Mouse (Mus musculus) kidney, embryonic 16.5 days (tissue): ENCODE data around the gene Phf20. TPM values are rescaled to one million over a fixed set of nuclear protein-coding genes. Genes with fewer than 3 reads are reported as not detected.

Experiments used
- ATAC-seq: fragments of 200-750 bp; cut with Nextera tagmentation; 2 replicates; pipeline ENCODE4 v1.8.0; 2017; ENCODE audit warnings: moderate TSS enrichment; ENCODE audit not compliant: low FRiP score, low TSS enrichment
- H3K27ac ChIP-seq: fragments of 300-500 bp; sonication (generic); 2 replicates; pipeline ENCODE4 v1.5.1; 2014; ENCODE audit warnings: low read length
- H3K27me3 ChIP-seq: fragments of 300-500 bp; sonication (generic); 2 replicates; pipeline ENCODE4 v1.6.1; 2014; ENCODE audit warnings: low read length, control low read depth, mixed read lengths; ENCODE audit not compliant: insufficient read depth
- H3K36me3 ChIP-seq: fragments of 300-500 bp; sonication (generic); 2 replicates; pipeline ENCODE4 v1.6.1; 2014; ENCODE audit warnings: low read length, control low read depth, mixed read lengths; ENCODE audit not compliant: insufficient read depth
- H3K4me1 ChIP-seq: fragments of 300-500 bp; sonication (generic); 2 replicates; pipeline ENCODE4 v1.6.1; 2014; ENCODE audit warnings: low read length, control low read depth, mixed read lengths; ENCODE audit not compliant: insufficient read depth
- H3K4me2 ChIP-seq: fragments of 300-500 bp; sonication (generic); replicated peaks from 2 replicates; pipeline ENCODE4 v1.6.1; 2014; ENCODE audit warnings: low read depth, low read length
- H3K4me3 ChIP-seq: fragments of 300-500 bp; sonication (generic); 2 replicates; pipeline ENCODE4 v1.5.1; 2014; ENCODE audit warnings: mild to moderate bottlenecking, low read length
- H3K9ac ChIP-seq: fragments of 300-500 bp; sonication (generic); replicated peaks from 2 replicates; pipeline ENCODE4 v1.6.1; 2014; ENCODE audit warnings: low read length
- H3K9me3 ChIP-seq: fragments of 300-500 bp; sonication (generic); 2 replicates; pipeline ENCODE4 v1.6.1; 2016; ENCODE audit warnings: low read length, control low read depth
- WGBS: fragments of 180-500 bp; shearing (Covaris S2); extraction: QIAGEN DNeasy Blood & Tissue Kit; methylation state at CpG from one replicate; pipeline ENCODE4 v1.1.7; 2014; 5-methylcytosine and 5-hydroxymethylcytosine counted together
- polyA plus RNA-seq: library from polyadenylated mRNA; unstranded; fragments of >200 nt; fragmentation: Nextera tagmentation; extraction: Ambion mirVana; gene quantifications from 2 replicates; pipeline ENCODE4 v1.2.1, GENCODE M21; 2015

Gene Phf20
- polyA plus RNA-seq, 1 experiment from 2014 or later: 68.2 TPM

DNA sequence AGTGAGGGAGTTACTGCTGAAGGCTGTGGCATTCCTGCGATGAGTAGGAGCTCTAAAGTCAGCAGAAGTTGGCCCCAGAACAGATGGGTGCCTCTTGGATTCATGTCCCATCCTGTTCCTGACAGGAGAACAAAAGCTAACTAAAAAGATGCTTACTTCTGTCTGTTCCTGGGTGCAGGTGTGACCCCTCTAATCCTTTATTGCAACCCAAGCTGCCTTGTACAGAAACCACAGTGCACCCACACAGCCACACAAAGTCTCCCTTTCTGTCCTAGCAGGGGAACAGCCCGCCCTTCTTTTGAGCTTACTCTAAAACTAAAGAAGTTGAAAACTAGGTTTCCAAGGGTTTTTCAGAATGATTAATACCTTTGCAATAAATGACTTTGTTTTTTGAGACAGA is 92.0 kb downstream of the Phf20 start:
- no peak overlapping the region for H3K4me3 ChIP-seq
- H3K9me3 ChIP-seq: no peaks in the 10 kb centered on the region
- no peaks in the 10 kb centered on the region for H3K4me1 ChIP-seq
- no peaks in the 10 kb centered on the region for H3K27me3 ChIP-seq
- H3K27ac ChIP-seq: no peak overlapping the region
- H3K36me3 ChIP-seq: peaks cover 32% of the 10 kb centered on the region
- no peak overlapping the region for H3K9ac ChIP-seq
- WGBS: 92% methylated on average over 2 of the region's 2 CpGs
- ATAC-seq: no peak
- H3K4me2 ChIP-seq: no peak overlapping the region

GRCm38 (mm10) chr2:156289552-156290160 is 93.4 kb downstream of the Phf20 start:
- no peak overlapping the region for H3K4me2 ChIP-seq
- no peaks in the 10 kb centered on the region for H3K27me3 ChIP-seq
- no peaks in the 10 kb centered on the region for H3K4me1 ChIP-seq
- no peak overlapping the region for H3K27ac ChIP-seq
- no peak overlapping the region for H3K9ac ChIP-seq
- WGBS: 90% methylated on average over 2 of the region's 2 CpGs
- ATAC-seq: no peak
- H3K4me3 ChIP-seq: no peak overlapping the region
- H3K36me3 ChIP-seq: peaks cover 42% of the 10 kb centered on the region
- H3K9me3 ChIP-seq: no peaks in the 10 kb centered on the region

- Histone ChIP-seq H3K4me2 (no peak overlapping the region), H3K9ac (no peak overlapping the region), H3K36me3 (peaks cover 53% of the 10 kb centered on the region), H3K9me3 (no peaks in the 10 kb centered on the region), H3K27me3 (no peaks in the 10 kb centered on the region), H3K4me3 (no peak overlapping the region), H3K27ac (no peak overlapping the region), H3K4me1 (peaks cover 4% of the 10 kb centered on the region; the same call in 1 of the 2 replicates)
- ATAC-seq: no peak
- WGBS: 71% methylated on average over 1 of the region's 1 CpGs
These were observed 95.7 kb downstream of the Phf20 start for GRCm38 (mm10) chr2:156291998-156292397.

DNA sequence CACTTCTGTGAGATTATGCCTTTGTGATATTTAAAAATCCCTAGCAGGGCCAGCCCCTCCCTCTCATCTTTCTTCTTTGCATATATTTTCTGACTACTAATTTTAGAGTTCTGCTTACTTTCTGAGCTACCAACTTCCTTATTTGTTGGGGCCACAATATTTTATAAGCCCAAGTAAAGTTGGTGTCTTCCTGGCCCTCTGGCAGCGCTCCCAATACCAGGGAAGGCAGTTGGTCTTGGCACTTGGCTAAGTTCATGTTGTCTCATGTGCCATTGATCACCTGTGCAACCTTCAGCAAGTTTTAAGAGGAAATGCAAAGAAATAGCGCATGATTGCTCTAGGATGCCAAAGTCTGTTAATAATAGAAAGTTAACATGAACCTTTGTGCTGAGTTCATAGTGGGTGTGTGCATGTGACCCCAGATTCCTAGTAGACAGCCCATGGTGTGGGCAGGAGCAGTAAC is 99.4 kb downstream of the Phf20 start:
- Histone ChIP-seq H3K9me3 (no peaks in the 10 kb centered on the region), H3K27me3 (no peaks in the 10 kb centered on the region), H3K36me3 (peaks cover 46% of the 10 kb centered on the region), H3K4me2 (no peak overlapping the region), H3K4me3 (no peak overlapping the region), H3K9ac (no peak overlapping the region), H3K4me1 (peaks cover 12% of the 10 kb centered on the region; the same call in 1 of the 2 replicates), H3K27ac (peak overlapping the region; percentile 58)
- 82% methylated on average over 2 of the region's 2 CpGs for WGBS
- no peak for ATAC-seq

DNA sequence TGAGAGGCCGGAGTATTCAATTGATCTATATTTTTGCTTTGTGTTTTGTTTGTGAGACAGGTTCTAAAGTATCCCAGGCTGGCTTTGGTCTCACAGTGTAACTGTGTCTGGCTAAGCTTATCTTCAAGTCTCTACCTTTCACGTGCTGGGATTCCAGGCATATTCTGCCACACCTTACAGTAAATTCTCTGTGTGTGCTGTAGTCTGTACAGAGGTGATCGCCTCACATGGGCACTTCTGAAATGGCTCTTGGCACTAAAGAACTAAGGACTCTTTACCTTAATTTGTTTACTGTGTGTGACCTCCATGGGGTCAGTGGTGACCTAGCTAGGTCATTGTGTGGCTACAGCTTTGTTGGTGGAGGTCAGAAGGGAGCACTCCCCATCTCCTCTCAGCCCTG is 99.9 kb downstream of the Phf20 start:
- peaks cover 12% of the 10 kb centered on the region; the same call in 1 of the 2 replicates for H3K4me1 ChIP-seq
- H3K9ac ChIP-seq: no peak overlapping the region
- H3K4me2 ChIP-seq: no peak overlapping the region
- no peak for ATAC-seq
- H3K27me3 ChIP-seq: no peaks in the 10 kb centered on the region
- peaks cover 46% of the 10 kb centered on the region for H3K36me3 ChIP-seq
- no peak overlapping the region for H3K4me3 ChIP-seq
- H3K27ac ChIP-seq: peak overlapping the region; percentile 9; the same call in 1 of the 2 replicates
- no peaks in the 10 kb centered on the region for H3K9me3 ChIP-seq
- 90% methylated on average over 3 of the region's 3 CpGs for WGBS

DNA sequence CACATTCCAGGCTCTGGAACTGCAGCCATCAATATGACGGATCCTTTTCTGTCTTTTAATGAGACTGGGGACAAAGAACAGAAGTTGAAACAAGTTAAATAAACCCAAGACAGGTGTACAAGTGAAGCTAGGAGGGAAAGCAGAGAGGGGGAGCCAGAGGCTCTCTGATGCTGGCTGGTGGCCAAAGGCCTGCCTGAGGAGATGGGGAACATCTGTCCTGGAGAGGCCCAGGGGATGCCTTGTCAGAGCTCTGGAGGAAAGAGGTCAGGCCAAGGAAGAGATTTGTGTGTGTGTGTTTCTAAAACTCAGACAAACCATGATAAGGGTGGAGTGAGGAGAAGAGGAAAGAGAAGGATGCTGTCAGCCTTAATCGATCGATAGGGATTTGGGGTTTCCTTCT is 101.4 kb downstream of the Phf20 start:
- Histone ChIP-seq H3K36me3 (peaks cover 46% of the 10 kb centered on the region), H3K27me3 (no peaks in the 10 kb centered on the region), H3K27ac (peak overlapping the region; percentile 5; the same call in 1 of the 2 replicates), H3K4me3 (no peak overlapping the region), H3K4me2 (no peak overlapping the region), H3K9me3 (no peaks in the 10 kb centered on the region), H3K4me1 (peaks cover 12% of the 10 kb centered on the region; the same call in 1 of the 2 replicates), H3K9ac (no peak overlapping the region)
- 58% methylated on average over 3 of the region's 3 CpGs for WGBS
- ATAC-seq: peak; percentile 86

- Histone ChIP-seq H3K4me2 (no peak overlapping the region), H3K27me3 (no peaks in the 10 kb centered on the region), H3K36me3 (peaks cover 44% of the 10 kb centered on the region), H3K9me3 (no peaks in the 10 kb centered on the region), H3K9ac (no peak overlapping the region), H3K4me3 (no peak overlapping the region), H3K27ac (0 out of 2 replicates have a peak overlapping the region, but pooled peaks have one; percentile 5), H3K4me1 (peaks cover 12% of the 10 kb centered on the region; the same call in 1 of the 2 replicates)
- no peak for ATAC-seq
- WGBS: 73% methylated on average over 7 of the region's 7 CpGs
These were observed 102.2 kb downstream of the Phf20 start for GRCm38 (mm10) chr2:156298458-156298857.

DNA sequence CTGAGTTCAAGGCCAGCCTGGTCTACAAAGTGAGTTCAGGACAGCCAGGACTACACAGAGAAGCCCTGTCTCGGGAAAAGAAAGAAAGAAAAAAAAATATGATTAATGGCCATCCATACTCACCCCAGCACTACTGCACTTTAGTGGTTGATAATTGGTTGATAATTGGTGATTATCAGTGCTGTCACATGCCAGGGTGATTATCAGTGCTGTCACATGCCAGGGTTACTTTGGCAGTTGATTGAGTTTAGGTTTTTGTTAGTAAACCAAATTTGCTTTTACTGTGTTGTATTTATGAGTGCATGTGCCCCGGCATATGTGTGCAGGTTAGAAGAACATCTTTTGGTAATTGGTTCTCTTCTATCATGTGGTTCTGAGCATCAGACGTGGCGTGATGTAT is 105.8 kb downstream of the Phf20 start:
- H3K9me3 ChIP-seq: no peaks in the 10 kb centered on the region
- H3K4me1 ChIP-seq: peaks cover 8% of the 10 kb centered on the region; the same call in 1 of the 2 replicates
- WGBS: 88% methylated on average over 4 of the region's 4 CpGs
- no peak overlapping the region for H3K27ac ChIP-seq
- H3K4me3 ChIP-seq: no peak overlapping the region
- no peak overlapping the region for H3K4me2 ChIP-seq
- peaks cover 41% of the 10 kb centered on the region for H3K36me3 ChIP-seq
- H3K9ac ChIP-seq: no peak overlapping the region
- no peaks in the 10 kb centered on the region for H3K27me3 ChIP-seq
- no peak for ATAC-seq

DNA sequence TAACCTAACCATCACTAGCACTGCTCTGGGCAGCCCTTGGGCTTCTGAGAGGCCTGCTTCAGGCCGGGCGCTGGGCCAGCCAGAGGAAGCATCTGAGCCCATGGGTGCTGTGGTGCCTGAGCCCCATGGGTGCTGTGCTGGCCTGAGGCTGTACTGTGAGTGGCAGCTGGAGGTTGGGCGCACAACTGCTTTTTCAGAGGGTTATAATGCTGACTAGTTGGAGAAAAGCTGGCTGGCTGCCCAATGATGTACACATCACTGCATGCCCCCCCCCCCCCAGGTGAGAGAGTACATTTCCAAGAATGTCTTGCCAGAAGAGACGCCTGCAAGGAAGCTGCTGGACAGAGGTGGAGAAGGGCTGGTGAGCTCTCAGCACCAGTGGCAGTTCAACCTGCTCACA is 108.1 kb downstream of the Phf20 start:
- Histone ChIP-seq H3K4me1 (no peaks in the 10 kb centered on the region), H3K27ac (no peak overlapping the region), H3K9me3 (no peaks in the 10 kb centered on the region), H3K4me2 (no peak overlapping the region), H3K36me3 (peaks cover 39% of the 10 kb centered on the region), H3K9ac (no peak overlapping the region), H3K4me3 (no peak overlapping the region), H3K27me3 (no peaks in the 10 kb centered on the region)
- no peak for ATAC-seq
- WGBS: 88% methylated on average over 4 of the region's 4 CpGs

- WGBS: 94% methylated on average over 2 of the region's 2 CpGs
- Histone ChIP-seq H3K9ac (no peak overlapping the region), H3K4me3 (no peak overlapping the region), H3K9me3 (no peaks in the 10 kb centered on the region), H3K4me2 (no peak overlapping the region), H3K27me3 (no peaks in the 10 kb centered on the region), H3K4me1 (no peaks in the 10 kb centered on the region), H3K36me3 (peaks cover 33% of the 10 kb centered on the region), H3K27ac (no peak overlapping the region)
- ATAC-seq: 0 out of 2 replicates have a peak, but pooled peaks have one; percentile 12
These were observed 109.6 kb downstream of the Phf20 start for GRCm38 (mm10) chr2:156305818-156306217.
